Comparison of ENCODE assay signal across 9 mouse cellular contexts in the genomic region with DNA sequence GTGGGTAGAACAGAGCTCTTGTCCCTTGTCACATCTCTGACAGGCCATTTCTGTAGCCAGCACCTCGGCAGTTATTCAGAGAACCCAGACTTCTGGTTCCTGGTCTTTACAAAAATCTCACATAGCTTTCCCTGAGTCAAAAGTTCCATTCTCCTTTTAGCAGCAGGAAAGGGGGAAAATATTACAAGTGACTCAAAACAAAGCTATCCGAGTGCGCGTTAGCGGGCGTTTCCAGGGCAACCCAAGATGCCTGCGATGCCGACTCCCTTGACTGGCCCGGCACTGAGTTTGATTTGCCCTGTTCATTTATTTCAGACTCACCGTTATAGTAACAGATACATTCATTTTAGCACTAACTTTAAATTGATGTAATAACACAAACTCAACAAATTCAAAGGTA. TPM values are rescaled to one million over a fixed set of nuclear protein-coding genes. Genes with fewer than 3 reads are reported as not detected.
A peak's percentile ranks its signal among the peaks of the same experiment; 100 is the strongest.
DNase-seq lines count a peak whose midpoint lies in the region; ATAC-seq and TF ChIP-seq lines count a peak whose summit lies in the region.
"Had no signal": no experiment of that assay in that cellular context is flagged by ENCODE, and none has a peak within 500 bp of the region (broad histone marks: within the 10 kb centered on the region; RNA-seq: fewer than 3 reads in every experiment).

No protein-coding gene starts in this region.

- 47% methylated on average over 10 of the region's 10 CpGs for WGBS in heart, embryonic 13.5 days
- 12% methylated on average over 10 of the region's 10 CpGs for WGBS in forebrain, postnatal 0 days
- 47% methylated on average over 10 of the region's 10 CpGs for WGBS in stomach, postnatal 0 days

- peaks cover 8% of the 10 kb centered on the region for H3K36me3 ChIP-seq in heart, embryonic 13.5 days
- H3K36me3 ChIP-seq in forebrain, postnatal 0 days (ENCODE audit: insufficient read depth), result no peaks in the 10 kb centered on the region
- no peaks in the 10 kb centered on the region for H3K36me3 ChIP-seq in stomach, postnatal 0 days (ENCODE audit: control insufficient read depth, insufficient read depth, low read length)

- TF ChIP-seq EP300 in stomach, postnatal 0 days (optimal IDR thresholded peaks at IDR 0.05), result no peak

- H3K4me3 ChIP-seq in heart, embryonic 13.5 days, result no peak overlapping the region
- no peak overlapping the region for H3K4me3 ChIP-seq in forebrain, postnatal 0 days (ENCODE audit: low read depth, low read length)
- H3K4me3 ChIP-seq in stomach, postnatal 0 days (ENCODE audit: low read depth, low read length), result no peak overlapping the region
- H3K4me3 ChIP-seq: embryonic facial prominence, embryonic 15.5 days had no signal

- H3K9me3 ChIP-seq in heart, embryonic 13.5 days, result peaks cover 1% of the 10 kb centered on the region; the same call in 1 of the 2 replicates
- no peaks in the 10 kb centered on the region for H3K9me3 ChIP-seq in forebrain, postnatal 0 days (ENCODE audit: low read length)
- H3K9me3 ChIP-seq in stomach, postnatal 0 days (ENCODE audit: control insufficient read depth, low read length), result no peaks in the 10 kb centered on the region
- H3K9me3 ChIP-seq: embryonic facial prominence, embryonic 15.5 days had no signal

- peak overlapping the region; percentile 56 for H3K9ac ChIP-seq in heart, embryonic 13.5 days
- no peak overlapping the region for H3K9ac ChIP-seq in forebrain, postnatal 0 days
- H3K9ac ChIP-seq in stomach, postnatal 0 days (ENCODE audit: low read length), result no peak overlapping the region
- H3K9ac ChIP-seq: embryonic facial prominence, embryonic 15.5 days had no signal

- no peak for DNase-seq in heart, adult 18-20 months
- DNase-seq in urinary bladder, postnatal 25 days (ENCODE audit: low spot score), result peak; percentile 20
- no peak for DNase-seq in urinary bladder, postnatal 10 days (ENCODE audit: low spot score)
- DNase-seq in forebrain, postnatal 0 days, result peak; percentile 39
- DNase-seq in stomach, postnatal 0 days (ENCODE audit: low spot score), result peak; percentile 28
- DNase-seq in ovary, postnatal 10 days (ENCODE audit: low spot score), result no peak
- DNase-seq in gastrocnemius, adult 8-10 months (ENCODE audit: low spot score in 2 of 2), result no peak

- peak overlapping the region; percentile 10; the same call in 1 of the 2 replicates for H3K4me2 ChIP-seq in heart, embryonic 13.5 days
- no peak overlapping the region for H3K4me2 ChIP-seq in forebrain, postnatal 0 days (ENCODE audit: low read depth)
- H3K4me2 ChIP-seq in stomach, postnatal 0 days (replicated peaks; ENCODE audit: low read depth), result no peak overlapping the region
- H3K4me2 ChIP-seq: embryonic facial prominence, embryonic 15.5 days had no signal

- ATAC-seq in heart, embryonic 13.5 days (ENCODE audit: extremely low read depth, insufficient number of reproducible peaks, low FRiP score, low TSS enrichment), result no peak
- no peak for ATAC-seq in forebrain, postnatal 0 days
- no peak for ATAC-seq in stomach, postnatal 0 days (ENCODE audit: low FRiP score, low TSS enrichment)

- TF ChIP-seq CTCF in forebrain, postnatal 0 days (IDR thresholded peaks at IDR 0.05; ENCODE audit: low read depth), result no peak
- no peak for TF ChIP-seq CTCF in stomach, postnatal 0 days (IDR thresholded peaks at IDR 0.05; ENCODE audit: low read depth)

- peak overlapping the region; percentile 90 for H3K27ac ChIP-seq in heart, embryonic 13.5 days (replicated peaks)
- H3K27ac ChIP-seq in forebrain, postnatal 0 days (ENCODE audit: low read depth, low read length), result no peak overlapping the region
- H3K27ac ChIP-seq in stomach, postnatal 0 days (replicated peaks), result no peak overlapping the region
- H3K27ac ChIP-seq: embryonic facial prominence, embryonic 15.5 days had no signal

- no peaks in the 10 kb centered on the region for H3K27me3 ChIP-seq in heart, embryonic 13.5 days (replicated peaks)
- H3K27me3 ChIP-seq in forebrain, postnatal 0 days (ENCODE audit: insufficient read depth, low read length), result no peaks in the 10 kb centered on the region
- no peaks in the 10 kb centered on the region for H3K27me3 ChIP-seq in stomach, postnatal 0 days (ENCODE audit: control insufficient read depth, insufficient read depth, low read length)
- H3K27me3 ChIP-seq: embryonic facial prominence, embryonic 15.5 days had no signal

- peaks cover 79% of the 10 kb centered on the region for H3K4me1 ChIP-seq in heart, embryonic 13.5 days
- 0 out of 2 replicates have a peak, but pooled peaks cover 6% of the 10 kb centered on the region for H3K4me1 ChIP-seq in forebrain, postnatal 0 days (ENCODE audit: insufficient read depth)
- peaks cover 2% of the 10 kb centered on the region; the same call in 1 of the 2 replicates for H3K4me1 ChIP-seq in stomach, postnatal 0 days (replicated peaks; ENCODE audit: control insufficient read depth, insufficient read depth)

RNA-seq across cellular contexts. Expression of gene Kif13a, which starts 21.8 kb away (rescaled TPM):
- 22.9 and 32.9 TPM in 2 replicates for polyA plus RNA-seq in heart, embryonic 13.5 days (2015; fragmentation: Nextera tagmentation; extraction: Ambion mirVana)
- total RNA-seq in heart, adult 18-20 months (2021), result 100 to 1,000 TPM; 110 to 116 TPM
- total RNA-seq in forebrain, postnatal 0 days (2014; rRNA removed), result 17.8 and 19.7 TPM in 2 replicates
- 6.7 and 9.2 TPM in 2 replicates for polyA plus RNA-seq in forebrain, postnatal 0 days (2015; fragmentation: Nextera tagmentation; extraction: Ambion mirVana)
- 12.8 and 13.5 TPM in 2 replicates for polyA plus RNA-seq in stomach, postnatal 0 days (2015; fragmentation: Nextera tagmentation; extraction: Ambion mirVana)
- total RNA-seq in gastrocnemius, adult 8-10 months (2022), result 100 to 1,000 TPM in 2 of 4 experiments, 10 to 100 TPM in 2; 88.4 to 103 (median 97.4) TPM

Comparison
In these comparisons a context has a peak if more than half of its experiments do, and no peak if none do; other contexts are left out.
1. DNase-seq: peak in urinary bladder, postnatal 25 days (single experiment), forebrain, postnatal 0 days (single experiment) and stomach, postnatal 0 days (single experiment); none in heart, adult 18-20 months (0 of 2), urinary bladder, postnatal 10 days (single experiment), ovary, postnatal 10 days (single experiment) and gastrocnemius, adult 8-10 months (0 of 2).